Mouse (Mus musculus): ENCODE results near the gene Coq2. TPM values are rescaled to one million over a fixed set of nuclear protein-coding genes. Genes with fewer than 3 reads are reported as not detected.

Gene Coq2
- total RNA-seq, 2 experiments from 2014 or later: 59.7 to 59.9 TPM

- intact Hi-C loops (cut with DNase I): loop anchor here (10.0 kb wide), 1 partner anchor 123 kb away; the partner anchor contains the start of genes Helq and Mrps18c
- DNase-seq (ENCODE audit: extremely low spot score in 1 of 2, low spot score in 2 of 2): peak in 1 of 2 experiments; percentile 56
Measured at GRCm38 (mm10) chr5:100671398-100671797, 3.5 kb downstream of the Coq2 start.

- DNase-seq (ENCODE audit: extremely low spot score in 1 of 2, low spot score in 2 of 2): no peak
- intact Hi-C loops (cut with DNase I): no loop called here
Measured at GRCm38 (mm10) chr5:100666965-100667364, 8.0 kb downstream of the Coq2 start.

- DNase-seq (ENCODE audit: extremely low spot score in 1 of 2, low spot score in 2 of 2): no peak
- intact Hi-C loops (cut with DNase I): loop anchor here (5.0 kb wide), 1 partner anchor 117 kb away; no protein-coding TSS in a partner anchor
Measured at GRCm38 (mm10) chr5:100663854-100664253, 11.1 kb downstream of the Coq2 start.

- intact Hi-C loops (cut with DNase I): loop anchor here (5.0 kb wide), 1 partner anchor 116 kb away; no protein-coding TSS in a partner anchor
- DNase-seq (ENCODE audit: extremely low spot score in 1 of 2, low spot score in 2 of 2): no peak
Measured at GRCm38 (mm10) chr5:100663011-100663410, 11.9 kb downstream of the Coq2 start.

GRCm38 (mm10) chr5:100658460-100658859 is 16.5 kb downstream of the Coq2 start:
- intact Hi-C loops (cut with DNase I): no loop called here
- no peak for DNase-seq (ENCODE audit: extremely low spot score in 1 of 2, low spot score in 2 of 2)

GRCm38 (mm10) chr5:100656352-100656751 is 18.6 kb downstream of the Coq2 start:
- intact Hi-C loops (cut with DNase I): no loop called here
- DNase-seq (ENCODE audit: extremely low spot score in 1 of 2, low spot score in 2 of 2): no peak

- intact Hi-C loops (cut with DNase I): no loop called here
- no peak for DNase-seq (ENCODE audit: extremely low spot score in 1 of 2, low spot score in 2 of 2)
Measured at GRCm38 (mm10) chr5:100652327-100652726, 22.6 kb downstream of the Coq2 start.

GRCm38 (mm10) chr5:100651486-100651885 is 23.5 kb downstream of the Coq2 start:
- intact Hi-C loops (cut with DNase I): no loop called here
- DNase-seq (ENCODE audit: extremely low spot score in 1 of 2, low spot score in 2 of 2): no peak

GRCm38 (mm10) chr5:100650969-100651368 is 24.0 kb downstream of the Coq2 start:
- intact Hi-C loops (cut with DNase I): no loop called here
- no peak for DNase-seq (ENCODE audit: extremely low spot score in 1 of 2, low spot score in 2 of 2)

GRCm38 (mm10) chr5:100648546-100648945 is 26.4 kb downstream of the Coq2 start:
- intact Hi-C loops (cut with DNase I): no loop called here
- DNase-seq (ENCODE audit: extremely low spot score in 1 of 2, low spot score in 2 of 2): no peak

- DNase-seq (ENCODE audit: extremely low spot score in 1 of 2, low spot score in 2 of 2): no peak
- intact Hi-C loops (cut with DNase I): no loop called here
Measured at GRCm38 (mm10) chr5:100648046-100648445, 26.9 kb downstream of the Coq2 start.

- intact Hi-C loops (cut with DNase I): no loop called here
Measured at GRCm38 (mm10) chr5:100646558-100646957, 28.4 kb downstream of the Coq2 start.

GRCm38 (mm10) chr5:100643991-100644535 is 30.9 kb downstream of the Coq2 start:
- intact Hi-C loops (cut with DNase I): no loop called here

More at GRCm38 (mm10) chr5:100646558-100646957, 28.4 kb downstream of the Coq2 start:
- DNase-seq (ENCODE audit: extremely low spot score in 1 of 2, low spot score in 2 of 2): no peak

GRCm38 (mm10) chr5:100643253-100643990 is 31.5 kb downstream of the Coq2 start:
- intact Hi-C loops (cut with DNase I): no loop called here
- peak in 1 of 2 experiments; percentile 55 for DNase-seq (ENCODE audit: extremely low spot score in 1 of 2, low spot score in 2 of 2)

More at GRCm38 (mm10) chr5:100643991-100644535, 30.9 kb downstream of the Coq2 start:
- DNase-seq (ENCODE audit: extremely low spot score in 1 of 2, low spot score in 2 of 2): no peak

GRCm38 (mm10) chr5:100642316-100642715 is 32.6 kb downstream of the Coq2 start:
- no peak for DNase-seq (ENCODE audit: extremely low spot score in 1 of 2, low spot score in 2 of 2)
- intact Hi-C loops (cut with DNase I): no loop called here

GRCm38 (mm10) chr5:100638483-100638882 is 36.5 kb downstream of the Coq2 start:
- no peak for DNase-seq (ENCODE audit: extremely low spot score in 1 of 2, low spot score in 2 of 2)
- intact Hi-C loops (cut with DNase I): no loop called here

- DNase-seq (ENCODE audit: extremely low spot score in 1 of 2, low spot score in 2 of 2): peak in 1 of 2 experiments; percentile 40
- intact Hi-C loops (cut with DNase I): no loop called here
Measured at GRCm38 (mm10) chr5:100636794-100637544, 38.0 kb downstream of the Coq2 start.

GRCm38 (mm10) chr5:100635908-100636307 is 39.0 kb downstream of the Coq2 start:
- intact Hi-C loops (cut with DNase I): no loop called here

GRCm38 (mm10) chr5:100634885-100635478 is 40.0 kb downstream of the Coq2 start:
- intact Hi-C loops (cut with DNase I): no loop called here
- no peak for DNase-seq (ENCODE audit: extremely low spot score in 1 of 2, low spot score in 2 of 2)

More at GRCm38 (mm10) chr5:100635908-100636307, 39.0 kb downstream of the Coq2 start:
- DNase-seq (ENCODE audit: extremely low spot score in 1 of 2, low spot score in 2 of 2): no peak

Measured in left cerebral cortex, postnatal 10 days (tissue).